Mouse (Mus musculus) liver, postnatal 0 days (tissue): ENCODE measurements at regions not wholly inside any gene's neighbourhood (a gene's known extent, or its start where the extent isn't known, plus 50 kb on each side); places are given as distances from the start of the nearest gene placed in this dataset.

ENCODE experiments used
- ATAC-seq: fragments of 200-750 bp; cut with Nextera tagmentation; 2 replicates; pipeline ENCODE4 v1.8.0; 2017; ENCODE audit warnings: mild to moderate bottlenecking, moderate library complexity
- DNase-seq: peaks from one replicate; pipeline ENCODE4 v3.0.0-alpha.2; 2016
- H3K27ac ChIP-seq: fragments of 300-500 bp; sonication (generic); 2 replicates; pipeline ENCODE4 v1.5.1; 2014; ENCODE audit warnings: antibody characterized with exemption, moderate library complexity, mild to moderate bottlenecking, low read depth
- H3K27me3 ChIP-seq: fragments of 300-500 bp; sonication (generic); 2 replicates; pipeline ENCODE4 v1.6.1; 2014; ENCODE audit warnings: low read length, control low read depth, mixed read lengths; ENCODE audit not compliant: insufficient read depth
- H3K36me3 ChIP-seq: fragments of 300-500 bp; sonication (generic); replicated peaks from 2 replicates; pipeline ENCODE4 v1.6.1; 2014; ENCODE audit warnings: mild to moderate bottlenecking, control low read depth, low read length, moderate library complexity, mixed read lengths; ENCODE audit not compliant: insufficient read depth
- H3K4me1 ChIP-seq: fragments of 300-500 bp; sonication (generic); 2 replicates; pipeline ENCODE4 v1.6.1; 2014; ENCODE audit warnings: antibody characterized with exemption, mild to moderate bottlenecking, control low read depth; ENCODE audit not compliant: insufficient read depth
- H3K4me2 ChIP-seq: fragments of 300-500 bp; sonication (generic); 2 replicates; pipeline ENCODE4 v1.6.1; 2014; ENCODE audit warnings: low read depth, mild to moderate bottlenecking, low read length, moderate library complexity, mixed read lengths
- H3K4me3 ChIP-seq: fragments of 300-500 bp; sonication (generic); 2 replicates; pipeline ENCODE4 v1.5.1; 2014; ENCODE audit warnings: low read depth, low read length
- H3K9ac ChIP-seq: fragments of 300-500 bp; sonication (generic); replicated peaks from 2 replicates; pipeline ENCODE4 v1.6.1; 2014; ENCODE audit warnings: mild to moderate bottlenecking, moderate library complexity
- H3K9me3 ChIP-seq: fragments of 300-500 bp; sonication (generic); 2 replicates; pipeline ENCODE4 v1.6.1; 2016; ENCODE audit warnings: mild to moderate bottlenecking, control low read depth, low read length, mixed read lengths
- CTCF ChIP-seq: sonication (generic); IDR thresholded peaks from 2 replicates; pipeline ENCODE4 v1.5.1; 2016; ENCODE audit warnings: antibody characterized with exemption, low read depth
- EP300 ChIP-seq: IDR thresholded peaks from 2 replicates; pipeline ENCODE4 v1.6.1; 2016; ENCODE audit warnings: antibody characterized with exemption, low read depth, mild to moderate bottlenecking
- WGBS: fragments of 180-500 bp; shearing (Covaris S2); extraction: QIAGEN DNeasy Blood & Tissue Kit; methylation state at CpG from one replicate; pipeline ENCODE4 v1.1.7; 2014; ENCODE audit not compliant: insufficient replicate concordance; 5-methylcytosine and 5-hydroxymethylcytosine counted together

DNA sequence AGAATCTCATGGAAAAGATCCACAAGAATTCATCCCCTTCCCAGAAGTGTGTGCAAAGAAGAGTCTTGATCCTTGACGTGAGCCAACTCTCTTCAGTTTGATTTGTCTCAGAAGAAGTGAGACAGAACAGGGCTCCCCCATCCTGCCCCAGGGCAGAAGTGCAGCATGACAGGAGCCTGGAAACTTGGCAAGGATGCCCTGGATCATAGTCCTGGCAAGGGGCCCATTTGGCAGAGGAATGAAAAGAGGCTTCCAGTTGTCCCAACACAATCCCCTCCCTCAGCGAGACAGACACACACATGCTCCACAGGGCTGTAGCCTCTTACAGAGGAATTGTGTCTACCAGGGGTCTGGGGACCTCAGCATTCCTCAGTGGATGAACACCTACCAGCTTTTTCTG is 102.7 kb downstream of the Ptpn20 start:
- Histone ChIP-seq H3K4me1 (no peaks in the 10 kb centered on the region), H3K27ac (no peak overlapping the region), H3K27me3 (no peaks in the 10 kb centered on the region), H3K9me3 (no peaks in the 10 kb centered on the region), H3K4me2 (no peak overlapping the region), H3K36me3 (no peaks in the 10 kb centered on the region), H3K9ac (no peak overlapping the region), H3K4me3 (no peak overlapping the region)
- DNase-seq (peak; percentile 36), ATAC-seq (no peak)
- TF ChIP-seq CTCF (peak; percentile 16), EP300 (no peak)
- WGBS, result 60% methylated on average over 2 of the region's 2 CpGs

DNA sequence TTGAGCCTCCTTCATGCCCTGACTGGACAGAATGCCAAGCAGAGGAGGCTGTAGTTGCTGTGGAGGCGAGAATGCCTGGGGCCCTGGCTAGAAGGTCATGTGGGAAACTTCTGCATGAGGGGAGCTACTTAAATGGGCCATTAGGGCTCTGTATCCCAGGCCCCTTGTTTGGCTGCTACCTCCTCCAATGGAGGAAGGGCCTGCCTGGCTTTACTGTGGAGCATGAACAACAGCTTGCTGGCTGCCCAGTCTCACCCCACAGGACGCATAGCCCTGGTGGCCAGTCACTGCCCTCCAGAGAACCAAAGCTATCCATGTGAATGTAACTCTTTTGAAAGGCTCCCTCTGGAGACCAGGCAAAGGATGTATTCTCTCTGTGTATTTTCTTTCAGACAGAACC is 105.2 kb downstream of the Ptpn20 start:
- no peaks in the 10 kb centered on the region for H3K9me3 ChIP-seq
- ATAC-seq, result no peak
- no peaks in the 10 kb centered on the region for H3K36me3 ChIP-seq
- no peaks in the 10 kb centered on the region for H3K4me1 ChIP-seq
- H3K4me2 ChIP-seq, result no peak overlapping the region
- no peak overlapping the region for H3K9ac ChIP-seq
- no peak for DNase-seq
- 75% methylated on average over 2 of the region's 2 CpGs for WGBS
- TF ChIP-seq EP300 (no peak), CTCF (no peak)
- H3K4me3 ChIP-seq, result no peak overlapping the region
- H3K27me3 ChIP-seq, result no peaks in the 10 kb centered on the region
- H3K27ac ChIP-seq, result no peak overlapping the region

DNA sequence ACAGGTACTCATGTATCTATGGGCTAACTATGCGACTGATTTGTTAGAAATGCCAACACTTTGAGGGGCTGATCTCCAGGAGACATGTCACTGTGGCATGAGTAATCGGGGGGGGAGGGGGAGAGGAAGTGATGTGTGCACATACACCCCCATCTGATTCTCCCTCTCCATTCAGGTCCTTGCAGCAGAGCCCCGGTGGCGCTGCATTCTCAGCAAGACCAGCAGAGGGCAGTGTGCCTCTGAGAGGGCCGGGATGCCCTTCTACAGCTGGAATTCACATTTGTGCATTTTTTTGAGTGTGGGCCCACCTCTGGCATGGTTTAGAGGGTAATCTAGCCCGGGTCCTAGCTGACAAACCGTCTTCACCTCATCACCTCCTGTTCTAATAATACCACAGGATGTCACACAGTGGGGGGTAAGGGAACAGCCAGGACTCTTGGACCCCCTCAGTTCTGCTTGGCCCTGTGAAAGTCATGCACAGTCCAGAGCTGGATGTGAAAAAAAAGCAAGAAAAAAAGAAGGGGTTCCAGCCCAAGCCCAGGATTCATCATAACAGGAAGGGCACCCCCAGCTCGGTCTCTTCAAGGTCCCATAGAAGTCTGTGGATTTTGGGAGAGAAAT is 106.5 kb downstream of the Ptpn20 start:
- no peak for ATAC-seq
- DNase-seq, result peak; percentile 76
- no peak overlapping the region for H3K4me3 ChIP-seq
- no peaks in the 10 kb centered on the region for H3K9me3 ChIP-seq
- H3K36me3 ChIP-seq, result no peaks in the 10 kb centered on the region
- H3K27me3 ChIP-seq, result no peaks in the 10 kb centered on the region
- H3K27ac ChIP-seq, result no peak overlapping the region
- H3K4me2 ChIP-seq, result no peak overlapping the region
- H3K4me1 ChIP-seq, result no peaks in the 10 kb centered on the region
- TF ChIP-seq CTCF (peak; percentile 90), EP300 (no peak)
- no peak overlapping the region for H3K9ac ChIP-seq
- 21% methylated on average over 8 of the region's 8 CpGs for whole genome bisulfite sequencing

DNA sequence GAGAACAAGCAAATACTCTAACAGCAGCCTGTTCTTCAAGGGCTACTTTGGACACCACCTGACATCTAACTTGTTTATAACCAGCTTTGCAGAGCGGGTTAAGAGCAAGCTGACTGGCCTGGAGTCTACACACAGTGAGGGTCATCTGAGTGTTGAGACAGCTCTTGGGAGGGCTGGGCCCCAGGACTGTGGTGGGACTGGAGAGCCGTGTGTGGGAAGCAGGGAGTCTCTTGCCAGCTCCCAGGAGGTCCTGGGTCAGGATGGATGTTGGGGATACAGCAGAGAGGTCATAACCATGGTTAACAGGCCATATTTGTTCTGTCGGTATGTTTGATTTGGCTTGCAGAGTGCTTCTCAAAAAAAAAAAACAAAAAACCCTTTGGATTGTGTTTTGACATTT is 107.8 kb downstream of the Ptpn20 start:
- H3K27me3 ChIP-seq, result no peaks in the 10 kb centered on the region
- no peak overlapping the region for H3K9ac ChIP-seq
- TF ChIP-seq EP300 (no peak), CTCF (no peak)
- H3K9me3 ChIP-seq, result no peaks in the 10 kb centered on the region
- no peaks in the 10 kb centered on the region for H3K36me3 ChIP-seq
- 59% methylated on average over 3 of the region's 3 CpGs for WGBS
- no peak overlapping the region for H3K27ac ChIP-seq
- DNase-seq (no peak), ATAC-seq (no peak)
- no peak overlapping the region for H3K4me3 ChIP-seq
- no peaks in the 10 kb centered on the region for H3K4me1 ChIP-seq
- H3K4me2 ChIP-seq, result no peak overlapping the region

DNA sequence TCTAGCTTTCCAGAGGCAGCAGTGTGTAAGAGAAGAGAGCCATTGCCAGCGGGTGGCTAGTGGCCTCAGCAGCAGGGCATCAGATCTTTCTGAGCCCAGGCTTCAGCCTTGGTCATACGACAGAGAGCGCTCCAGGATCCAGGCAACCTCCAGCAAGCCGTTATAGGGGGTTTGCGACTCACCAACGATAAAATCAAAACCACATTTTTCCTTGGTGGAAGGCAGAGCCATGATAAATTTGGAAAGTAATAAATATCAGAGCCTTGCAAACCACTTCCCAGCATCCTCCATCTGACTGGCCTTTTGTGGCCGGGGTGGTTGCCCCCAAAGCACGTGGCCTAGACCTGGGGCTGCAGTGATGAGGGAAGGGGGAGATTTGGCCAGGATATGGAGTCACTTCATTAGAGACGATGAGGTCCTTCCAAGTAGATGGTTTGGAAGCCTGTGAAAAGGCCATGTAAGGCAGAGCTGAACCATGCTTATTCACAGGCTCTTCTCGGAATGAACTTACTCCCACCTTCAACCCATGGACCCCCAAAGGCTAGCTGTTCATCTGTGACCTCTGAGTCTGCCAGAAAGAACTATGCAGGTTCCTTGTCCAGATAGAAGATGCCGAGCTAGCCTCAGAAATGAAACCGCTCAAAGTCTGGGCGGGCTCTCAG is 110.9 kb downstream of the Ptpn20 start:
- no peaks in the 10 kb centered on the region for H3K4me1 ChIP-seq
- TF ChIP-seq EP300 (no peak), CTCF (no peak)
- no peak overlapping the region for H3K4me2 ChIP-seq
- no peak overlapping the region for H3K27ac ChIP-seq
- H3K4me3 ChIP-seq, result no peak overlapping the region
- WGBS, result 78% methylated on average over 13 of the region's 13 CpGs
- H3K36me3 ChIP-seq, result no peaks in the 10 kb centered on the region
- DNase-seq (no peak), ATAC-seq (no peak)
- no peak overlapping the region for H3K9ac ChIP-seq
- H3K9me3 ChIP-seq, result no peaks in the 10 kb centered on the region
- H3K27me3 ChIP-seq, result no peaks in the 10 kb centered on the region

DNA sequence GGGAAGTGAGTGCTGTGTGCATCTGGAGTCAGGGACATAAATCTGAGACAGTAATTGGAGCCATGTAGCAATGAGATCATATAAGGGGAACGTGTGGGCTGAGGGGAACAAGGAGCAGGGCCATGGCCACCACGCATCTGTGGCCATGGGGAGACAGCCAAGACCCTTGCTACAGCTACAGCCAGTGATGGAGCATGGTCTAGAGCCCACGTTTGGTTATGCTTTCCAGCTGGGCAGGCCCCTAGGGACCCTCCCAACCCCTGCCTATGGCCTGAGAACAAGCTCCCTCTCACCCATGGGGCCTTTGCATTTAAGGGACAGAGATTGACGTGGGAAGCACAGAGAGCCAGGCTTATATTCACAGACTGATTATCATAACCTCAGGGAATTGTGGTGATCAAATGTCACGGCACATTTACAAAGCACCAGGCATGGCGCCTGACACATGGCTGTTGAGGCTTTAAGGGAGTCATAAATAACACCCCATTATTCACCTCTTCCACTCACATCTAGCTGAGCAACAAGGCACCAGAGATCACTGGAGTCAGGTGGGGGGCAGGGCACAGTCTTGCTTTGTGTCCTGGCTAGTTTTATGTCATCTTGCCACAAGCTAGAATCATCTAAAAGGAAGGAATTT is 118.8 kb downstream of the Ptpn20 start:
- H3K36me3 ChIP-seq, result no peaks in the 10 kb centered on the region
- TF ChIP-seq CTCF, result no peak
- no peak for TF ChIP-seq EP300

More for the DNA sequence above, 118.8 kb downstream of the Ptpn20 start:
- 66% methylated on average over 6 of the region's 6 CpGs for WGBS
- Histone ChIP-seq H3K4me1 (no peaks in the 10 kb centered on the region), H3K4me2 (no peak overlapping the region), H3K9me3 (no peaks in the 10 kb centered on the region), H3K4me3 (no peak overlapping the region), H3K9ac (no peak overlapping the region), H3K27ac (no peak overlapping the region), H3K27me3 (no peaks in the 10 kb centered on the region)
- DNase-seq, result no peak
- no peak for ATAC-seq
